Mouse (Mus musculus): ENCODE data around the gene Lpar3.
"Not testable (repeated sequence)": the region's sequence is repeated elsewhere in the genome, so short reads cannot be mapped to it uniquely, and the experiment has no call there.

Gene Lpar3

DNA sequence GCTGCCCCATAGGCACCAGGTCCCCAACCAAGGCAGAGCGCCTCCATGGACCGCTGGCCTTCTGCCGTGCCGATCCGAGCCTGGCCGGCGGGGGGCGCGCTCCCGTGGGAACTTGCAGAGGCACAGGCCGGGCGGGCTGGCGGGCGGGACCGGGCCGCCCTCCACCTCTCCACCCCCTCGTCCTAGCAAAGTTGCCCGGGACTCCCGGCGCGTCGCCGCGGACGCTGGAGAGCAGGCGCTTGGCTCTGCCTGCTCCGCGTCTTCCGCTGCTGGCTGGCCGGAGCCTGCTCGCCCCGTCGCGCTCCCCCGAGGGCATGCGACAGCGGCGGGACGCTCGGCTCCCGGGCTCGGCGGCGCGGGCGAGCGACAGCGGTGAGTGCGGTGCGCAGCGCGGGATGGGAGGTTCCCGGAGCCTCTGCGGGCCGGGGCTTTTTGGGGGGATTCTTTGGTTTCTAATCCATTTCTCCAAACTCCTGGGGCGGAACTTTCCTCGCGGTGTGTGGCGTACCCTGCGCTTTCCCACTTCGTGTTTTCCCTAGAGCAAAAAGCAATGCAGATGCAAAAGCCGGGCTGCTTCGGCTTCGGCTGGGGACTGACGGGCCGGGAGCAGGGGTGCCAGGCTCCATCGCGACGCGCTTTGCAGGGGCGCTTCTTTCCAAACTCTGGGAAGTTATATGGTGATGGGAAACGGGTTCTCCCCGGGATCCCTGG is at the start of gene Lpar3:
Lpar3 (plus strand) TSS at position 188 of the 711 bp plus-strand sequence.
- peak; percentile 79 for DNase-seq

DNA sequence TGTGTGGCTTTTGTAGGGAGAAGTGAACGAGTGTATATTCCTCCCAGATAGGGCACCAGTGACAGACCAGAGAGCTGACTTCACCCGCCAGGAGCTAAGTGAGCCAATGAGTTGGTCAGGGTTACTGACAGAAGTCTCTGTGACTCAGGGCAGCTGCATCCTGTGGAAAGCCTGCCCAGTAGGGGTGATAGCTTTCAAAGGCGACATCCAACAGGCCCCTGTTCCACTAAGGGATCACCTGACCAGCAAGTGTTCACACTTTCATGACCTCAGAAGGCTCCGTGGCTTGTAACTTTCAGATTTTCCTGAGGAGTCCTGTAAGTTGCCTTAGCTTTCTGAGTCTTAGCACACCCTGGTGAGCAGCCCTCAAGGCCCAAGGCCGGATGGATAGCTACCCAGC is 47.7 kb upstream of the Lpar3 start:
- no peak for DNase-seq

DNA sequence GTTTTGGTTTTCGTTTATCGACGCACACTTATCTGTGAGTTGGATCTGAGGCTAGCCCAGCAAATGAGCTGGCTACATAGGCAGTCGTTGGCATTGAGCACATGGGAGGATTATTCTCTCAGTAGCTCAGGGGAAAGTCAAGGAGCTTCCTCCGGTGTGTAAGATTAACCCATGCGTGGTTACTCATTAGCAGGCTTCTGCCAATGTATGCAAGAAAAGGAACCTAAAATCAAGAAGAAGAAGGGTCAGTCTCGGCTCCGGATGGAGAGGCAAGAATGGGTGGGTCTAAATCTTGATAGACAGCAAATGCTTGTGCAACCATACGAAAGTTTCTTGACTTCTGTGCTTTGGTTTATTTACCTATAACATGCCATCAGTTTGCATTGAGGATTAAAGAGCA is 46.5 kb upstream of the Lpar3 start:
- DNase-seq: peak; percentile 37

GRCm38 (mm10) chr3:146177295-146177694 is 43.5 kb upstream of the Lpar3 start:
- DNase-seq: no peak

GRCm38 (mm10) chr3:146177748-146178582 is 42.8 kb upstream of the Lpar3 start:
- peak; percentile 45 for DNase-seq

GRCm38 (mm10) chr3:146180341-146180740 is 40.4 kb upstream of the Lpar3 start:
- no peak for DNase-seq

GRCm38 (mm10) chr3:146180986-146181385 is 39.8 kb upstream of the Lpar3 start:
- DNase-seq: peak; percentile 38

- peak; percentile 58 for DNase-seq
These were observed 35.6 kb upstream of the Lpar3 start for GRCm38 (mm10) chr3:146184992-146185657.

- no peak for DNase-seq
These were observed 34.7 kb upstream of the Lpar3 start for GRCm38 (mm10) chr3:146186033-146186432.

GRCm38 (mm10) chr3:146189933-146190332 is 30.8 kb upstream of the Lpar3 start:
- no peak for DNase-seq

- no peak for DNase-seq
These were observed 28.3 kb upstream of the Lpar3 start for GRCm38 (mm10) chr3:146192507-146192906.

GRCm38 (mm10) chr3:146195153-146195552 is 25.6 kb upstream of the Lpar3 start:
- no peak for DNase-seq

GRCm38 (mm10) chr3:146196301-146196700 is 24.5 kb upstream of the Lpar3 start:
- no peak for DNase-seq

GRCm38 (mm10) chr3:146196780-146197743 is 23.7 kb upstream of the Lpar3 start:
- DNase-seq: peak; percentile 78

DNA sequence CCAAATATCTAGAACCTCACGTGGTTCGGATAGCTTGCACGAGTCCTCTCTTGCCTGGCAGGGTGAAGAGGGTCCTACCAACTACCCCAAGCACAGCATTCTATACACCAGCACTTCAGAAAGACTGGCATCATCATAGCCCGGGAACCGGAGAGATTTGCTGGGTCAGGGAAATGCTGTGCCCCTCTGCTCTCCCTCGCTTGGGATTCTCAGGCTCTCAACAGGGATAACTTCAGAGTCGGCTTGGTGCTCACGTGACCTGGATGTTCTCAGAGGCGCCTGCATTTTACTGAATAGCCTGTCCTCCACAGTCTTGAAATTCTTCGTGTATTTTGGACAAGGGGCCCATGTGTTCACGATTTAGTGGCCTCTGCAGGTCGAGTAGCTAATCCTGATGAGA is 23.0 kb upstream of the Lpar3 start:
- no peak for DNase-seq

GRCm38 (mm10) chr3:146198803-146199481 is 21.8 kb upstream of the Lpar3 start:
- no peak for DNase-seq

- DNase-seq: no peak
These were observed 21.3 kb upstream of the Lpar3 start for GRCm38 (mm10) chr3:146199486-146199885.

GRCm38 (mm10) chr3:146204375-146204774 is 16.4 kb upstream of the Lpar3 start:
- DNase-seq: no peak

GRCm38 (mm10) chr3:146205305-146205704 is 15.5 kb upstream of the Lpar3 start:
- DNase-seq: no peak

DNA sequence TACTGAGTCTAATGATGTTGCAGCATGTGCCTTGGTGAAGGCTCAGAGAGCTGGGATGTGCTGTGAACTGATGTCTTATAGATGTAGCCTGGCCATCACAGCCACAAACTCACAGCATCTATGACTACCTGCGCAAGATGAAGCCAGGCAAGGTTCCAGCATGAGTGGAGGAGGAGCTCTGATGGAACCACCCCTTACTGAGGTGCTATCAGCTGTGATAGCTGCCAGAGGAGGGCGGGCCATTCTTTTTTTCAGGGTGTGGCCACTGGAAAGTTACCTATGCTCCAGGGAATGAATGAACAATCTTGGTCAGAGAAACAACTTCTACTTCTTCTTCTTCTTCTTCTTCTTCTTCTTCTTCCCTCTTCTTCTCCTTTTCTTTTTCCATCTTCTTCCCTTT is 14.1 kb upstream of the Lpar3 start:
- no peak for DNase-seq

DNA sequence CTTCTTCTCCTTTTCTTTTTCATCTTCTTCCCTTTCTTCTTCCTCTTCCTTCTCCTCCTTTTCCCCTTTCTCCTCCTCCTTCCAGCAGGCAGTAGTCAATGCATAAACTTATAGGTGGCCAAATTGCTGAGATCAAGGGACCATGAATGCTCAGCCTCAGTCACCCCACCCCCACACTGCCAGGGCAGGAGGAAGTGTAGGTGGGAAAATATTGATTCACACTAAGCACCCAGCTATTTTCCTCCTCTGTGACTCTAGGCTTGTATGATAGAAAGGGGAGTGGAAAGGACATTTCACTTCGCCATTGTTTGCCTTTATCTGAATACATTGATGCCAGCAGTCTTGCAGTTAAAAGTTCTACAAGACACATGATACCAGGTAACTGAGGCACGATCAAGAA is 13.3 kb upstream of the Lpar3 start:
- DNase-seq: no peak

DNA sequence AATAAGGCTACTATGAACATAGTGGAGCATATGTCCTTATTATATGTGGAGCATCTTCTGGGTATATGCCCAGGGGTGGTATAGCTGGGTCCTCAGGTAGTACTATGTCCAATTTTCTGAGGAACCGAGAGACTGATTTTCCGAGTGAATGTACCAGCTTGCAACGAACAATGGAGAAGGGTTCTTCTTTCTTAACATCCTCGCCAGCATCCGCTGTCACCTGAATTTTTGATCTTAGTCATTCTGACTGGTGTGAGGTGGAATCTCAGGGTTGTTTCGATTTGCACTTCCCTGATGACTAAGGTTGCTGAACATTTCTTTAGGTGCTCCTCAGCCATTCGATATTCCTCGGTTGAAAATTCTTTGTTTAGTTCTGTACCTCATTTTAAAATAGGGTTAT is 11.0 kb upstream of the Lpar3 start:
- not testable (repeated sequence) for DNase-seq
